Mouse (Mus musculus): Measurements from ENCODE around the gene Abca4.

Gene Abca4

DNA sequence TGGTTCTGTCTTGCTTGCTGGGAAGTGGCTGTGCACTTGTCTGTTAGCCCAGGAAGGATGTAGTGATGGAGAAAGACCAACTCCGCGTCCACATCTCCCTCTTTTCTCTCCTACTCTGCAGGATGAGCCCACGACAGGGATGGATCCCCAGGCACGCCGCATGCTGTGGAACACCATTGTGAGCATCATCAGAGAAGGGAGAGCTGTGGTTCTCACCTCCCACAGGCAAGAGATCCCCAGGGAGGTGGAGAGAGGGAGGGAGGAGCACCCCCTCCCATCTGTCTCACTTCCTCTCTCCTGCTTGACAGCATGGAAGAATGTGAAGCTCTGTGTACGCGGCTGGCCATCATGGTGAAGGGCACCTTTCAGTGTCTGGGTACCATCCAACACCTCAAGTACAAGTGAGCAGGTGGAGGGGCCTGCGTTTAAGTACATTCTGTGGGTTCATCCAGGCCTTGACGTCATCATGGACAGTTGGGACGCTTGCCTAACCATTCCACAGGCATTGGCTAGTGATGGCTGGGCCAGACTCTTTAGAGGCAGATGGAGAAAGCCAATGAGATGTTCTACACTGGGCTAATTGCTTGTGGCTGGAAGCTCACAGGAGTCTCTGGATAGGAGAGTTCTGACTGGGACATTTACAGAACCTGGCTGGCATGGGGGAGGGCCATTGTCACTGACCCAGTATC is 126.5 kb downstream of the Abca4 start:
- no peak for DNase-seq (ENCODE audit: low spot score)

DNA sequence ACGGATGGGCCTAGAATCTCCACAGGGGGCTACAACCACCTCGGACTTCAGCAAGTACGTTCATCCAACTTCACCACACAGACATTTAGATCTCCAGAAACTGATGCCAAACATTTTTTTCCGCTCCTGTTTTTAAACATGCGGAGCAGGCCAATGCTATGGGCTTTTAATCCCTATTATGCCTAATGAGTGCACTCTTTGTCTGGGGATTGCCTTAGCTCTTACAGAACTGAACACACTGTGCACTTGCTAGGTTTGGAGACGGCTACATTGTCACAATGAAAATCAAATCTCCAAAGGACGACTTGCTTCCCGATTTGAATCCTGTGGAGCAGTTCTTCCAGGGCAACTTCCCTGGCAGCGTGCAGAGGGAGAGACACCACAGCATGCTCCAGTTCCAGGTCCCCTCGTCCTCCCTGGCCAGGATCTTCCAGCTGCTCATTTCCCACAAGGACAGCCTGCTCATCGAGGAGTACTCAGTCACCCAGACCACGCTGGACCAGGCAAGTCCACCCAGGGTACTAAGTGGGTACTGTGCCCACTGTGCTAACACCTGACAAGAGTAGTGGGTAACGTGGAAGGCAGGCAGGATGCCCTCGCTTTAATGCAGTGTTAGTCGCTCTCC is 129.4 kb downstream of the Abca4 start:
- DNase-seq (ENCODE audit: low spot score) = no peak

DNA sequence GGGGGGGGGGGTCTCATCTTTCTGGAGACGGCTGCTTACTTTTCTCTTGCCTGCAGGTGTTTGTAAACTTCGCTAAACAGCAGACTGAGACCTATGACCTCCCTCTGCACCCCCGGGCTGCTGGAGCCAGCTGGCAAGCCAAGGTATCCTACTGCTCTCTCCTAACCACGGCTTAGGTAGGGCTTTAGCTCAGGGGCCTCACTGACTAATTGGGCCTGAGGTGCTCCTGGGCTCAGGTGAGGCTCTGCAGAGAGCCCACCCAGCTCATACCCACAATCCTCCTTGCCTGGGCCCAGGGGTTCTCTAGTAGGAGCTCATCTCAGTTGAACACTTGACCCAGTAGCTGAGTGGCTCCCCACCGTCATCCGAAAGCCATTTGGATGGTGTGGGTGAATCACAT is 131.8 kb downstream of the Abca4 start:
- DNase-seq (ENCODE audit: low spot score) = no peak

DNA sequence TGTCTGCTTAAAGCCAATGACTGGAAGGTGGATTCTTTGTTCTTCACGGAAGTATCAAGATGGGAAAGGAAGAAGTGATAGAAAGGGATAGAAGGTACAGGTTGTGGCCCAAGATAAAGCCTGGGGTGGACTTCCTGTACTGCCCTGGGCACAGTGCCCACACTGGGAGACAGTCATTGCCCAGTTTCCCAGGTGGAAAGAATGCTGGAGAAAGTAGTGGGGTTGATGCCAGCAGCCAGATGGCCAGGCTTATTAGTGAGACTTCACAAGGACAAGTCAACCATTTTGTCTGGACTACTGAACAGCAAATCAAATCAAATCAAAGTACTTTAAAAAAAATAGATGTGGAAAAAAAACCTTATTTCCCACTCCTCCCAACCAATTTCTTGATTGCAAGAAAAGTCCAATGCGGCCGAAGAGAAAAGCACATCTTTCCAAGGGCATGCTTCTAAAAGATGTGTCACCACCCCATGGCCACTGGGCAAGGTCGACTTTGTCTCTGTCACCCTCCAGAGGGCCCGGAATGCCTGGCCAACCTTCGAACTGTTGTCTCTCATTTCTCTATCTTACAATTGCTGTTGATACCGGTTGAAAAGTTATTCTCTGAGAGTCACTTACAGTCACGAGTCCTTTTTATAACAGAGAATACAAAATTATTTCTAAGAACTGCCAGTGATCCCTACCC is 132.6 kb downstream of the Abca4 start:
- no peak for DNase-seq (ENCODE audit: low spot score)

DNA sequence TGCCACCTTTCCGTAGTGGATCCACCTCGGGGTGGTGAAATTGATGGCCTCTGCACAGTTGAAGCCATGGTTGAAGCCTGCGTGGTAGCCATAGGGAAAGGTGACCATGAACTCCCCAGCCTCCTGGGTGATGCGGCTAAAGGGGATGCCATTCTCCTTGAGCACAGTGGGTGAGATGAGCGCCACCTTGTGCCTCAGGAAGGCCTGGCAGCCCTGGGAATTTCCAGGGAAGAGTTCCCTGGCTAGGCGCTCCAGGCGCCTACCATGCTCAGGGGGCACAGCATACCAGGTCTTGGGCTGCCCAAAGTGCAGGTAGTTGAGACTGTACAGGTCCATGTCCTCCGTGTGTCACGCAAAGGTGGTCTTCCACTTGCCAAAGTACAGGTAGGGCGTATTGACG is 139.9 kb downstream of the Abca4 start:
- no peak for DNase-seq (ENCODE audit: low spot score)

DNA sequence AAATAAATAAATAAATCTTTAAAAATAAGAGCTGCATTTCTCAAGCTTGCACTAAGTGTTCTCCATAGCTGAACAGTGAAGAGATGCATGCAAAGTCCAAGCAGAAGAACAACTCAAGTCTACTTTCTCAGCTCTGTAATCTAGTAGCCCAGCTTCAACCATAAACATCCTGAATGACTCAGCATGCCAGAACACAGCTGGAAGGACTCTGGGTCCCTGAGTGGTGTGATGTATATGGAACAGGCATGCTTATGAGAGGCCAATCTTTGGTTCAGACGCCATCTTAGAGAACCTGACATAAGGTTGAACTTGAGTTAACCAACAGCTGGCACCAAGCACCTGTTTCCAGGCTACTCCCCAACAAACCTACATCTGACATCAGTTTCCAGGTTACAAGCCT is 142.7 kb downstream of the Abca4 start:
- no peak for DNase-seq (ENCODE audit: low spot score)

DNA sequence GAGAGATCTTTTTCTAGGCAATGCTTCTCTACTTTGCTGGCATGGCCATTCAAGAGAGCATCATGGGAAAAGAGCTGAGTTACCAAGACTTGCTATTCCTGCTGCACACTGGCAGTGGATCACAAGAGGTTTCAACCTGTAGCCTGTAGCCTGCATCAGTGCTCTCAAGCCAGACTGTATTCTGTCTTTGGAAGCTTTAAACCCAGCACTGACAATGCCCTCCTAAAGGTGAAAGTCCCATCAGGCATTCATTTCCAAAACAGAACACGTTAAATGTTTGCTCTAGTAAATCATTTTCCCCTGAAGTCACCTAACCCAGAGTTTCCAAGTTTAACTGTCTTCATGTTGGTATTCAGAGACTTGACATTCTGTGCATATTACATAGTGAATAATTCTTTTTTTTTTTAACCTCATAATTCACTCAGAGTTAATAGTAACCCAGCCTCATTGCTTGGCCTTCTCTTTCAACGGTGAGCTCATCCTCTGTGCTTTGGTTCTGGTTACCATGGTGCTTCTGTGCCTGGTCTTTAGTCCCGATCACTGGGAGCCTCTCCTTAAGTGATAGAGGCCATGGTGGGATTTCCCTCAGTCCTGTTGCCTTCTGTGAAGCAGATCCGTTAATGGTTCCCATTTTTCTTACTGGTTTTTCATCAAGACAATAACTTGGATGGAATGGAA is 152.5 kb downstream of the Abca4 start:
- DNase-seq (ENCODE audit: low spot score) = no peak

DNA sequence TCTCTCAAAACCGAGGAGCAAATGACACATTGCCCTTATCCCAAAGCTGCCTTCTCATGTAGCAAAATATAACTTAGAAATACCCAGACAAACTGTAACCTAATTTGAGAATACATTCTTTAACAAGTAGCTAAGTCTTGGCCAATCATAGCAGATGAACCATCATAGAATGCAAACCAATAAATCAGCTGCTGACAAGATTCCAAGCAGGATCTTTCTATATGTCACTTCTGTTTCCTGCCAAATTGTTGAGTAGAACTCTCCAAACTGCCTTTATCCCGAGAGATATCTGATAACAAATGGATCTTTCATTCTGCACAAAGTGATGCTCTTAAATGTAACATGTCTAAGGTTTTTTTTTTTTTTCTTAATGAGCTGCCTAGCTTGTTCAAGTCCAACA is 154.3 kb downstream of the Abca4 start:
- no peak for DNase-seq (ENCODE audit: low spot score)

DNA sequence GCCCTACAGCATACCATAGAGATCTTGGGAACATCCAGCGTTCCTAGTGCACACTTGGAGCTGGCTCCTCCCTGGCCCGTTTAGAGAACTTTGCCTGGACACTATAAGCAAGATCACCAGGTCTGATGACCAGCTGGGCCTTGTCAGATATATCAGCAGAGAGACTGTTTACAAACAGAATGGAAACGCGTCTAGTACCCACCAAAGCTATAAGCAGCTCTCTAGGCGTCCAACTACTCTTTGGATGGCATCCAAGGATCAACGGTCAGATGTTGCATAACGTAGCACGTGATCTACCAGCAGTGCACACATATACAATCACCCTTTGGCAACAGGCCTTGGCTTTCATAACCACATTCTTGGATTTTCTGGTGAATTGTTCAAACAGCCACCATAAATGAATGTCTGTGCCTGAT is 154.7 kb downstream of the Abca4 start:
- peak; percentile 20 for DNase-seq (ENCODE audit: low spot score)

DNA sequence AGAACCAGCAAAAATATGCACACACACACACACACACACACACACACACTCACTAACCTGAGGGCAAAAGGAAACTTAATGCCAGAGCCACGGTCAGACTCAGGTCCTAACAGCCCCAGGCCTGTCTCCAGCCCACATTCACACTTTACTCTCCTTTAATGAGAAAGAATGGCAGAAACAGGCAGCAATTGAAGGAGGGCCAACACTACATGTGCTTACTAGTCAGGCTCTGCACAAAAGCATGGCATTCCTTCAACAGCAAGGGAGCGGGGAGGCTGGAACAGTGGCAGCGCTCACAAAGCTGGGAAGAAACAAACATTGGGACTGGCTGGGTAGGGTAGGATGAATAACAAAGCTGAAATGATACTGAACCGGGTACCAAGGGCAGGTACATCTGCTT is 155.4 kb downstream of the Abca4 start:
- no peak for DNase-seq (ENCODE audit: low spot score)

DNA sequence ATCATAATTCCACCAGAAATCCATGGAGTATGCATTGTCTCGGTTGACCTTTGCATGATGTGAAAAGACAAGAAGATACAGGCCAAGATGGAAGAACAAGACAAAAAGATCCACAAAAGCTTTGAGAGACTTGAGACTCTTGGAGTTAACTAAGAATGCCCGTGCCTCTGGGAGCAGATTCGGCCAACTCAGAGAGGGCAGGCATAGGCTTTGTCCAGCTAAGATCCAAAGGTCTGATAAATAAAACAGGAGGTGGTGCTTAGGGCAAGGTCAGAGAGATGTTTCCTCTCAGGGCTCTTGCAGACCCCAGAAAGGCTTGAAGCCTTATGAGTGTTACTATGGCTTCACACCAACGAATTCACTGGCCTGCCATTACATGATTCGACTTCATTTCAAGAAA is 155.8 kb downstream of the Abca4 start:
- DNase-seq (ENCODE audit: low spot score) = no peak

DNA sequence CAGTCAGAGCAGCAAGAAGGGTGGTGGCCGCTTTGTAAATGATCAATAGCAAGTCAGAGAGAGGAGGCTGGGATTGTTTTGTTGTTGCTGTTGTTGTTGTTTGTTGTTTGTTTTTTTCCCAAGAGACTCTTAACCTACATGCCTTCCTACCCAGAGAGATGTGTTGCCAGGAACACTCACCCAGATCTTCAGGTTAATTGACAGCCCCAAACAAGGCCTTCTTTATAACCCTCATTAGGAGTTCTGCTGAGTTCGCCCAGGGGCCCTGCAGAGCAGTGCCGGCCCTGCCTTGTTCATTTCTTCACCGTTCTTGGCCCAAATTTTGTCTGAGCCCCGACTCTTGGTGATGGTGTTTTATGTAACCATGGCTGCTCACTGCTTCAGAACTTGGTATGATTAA is 156.2 kb downstream of the Abca4 start:
- DNase-seq (ENCODE audit: low spot score) = no peak

DNA sequence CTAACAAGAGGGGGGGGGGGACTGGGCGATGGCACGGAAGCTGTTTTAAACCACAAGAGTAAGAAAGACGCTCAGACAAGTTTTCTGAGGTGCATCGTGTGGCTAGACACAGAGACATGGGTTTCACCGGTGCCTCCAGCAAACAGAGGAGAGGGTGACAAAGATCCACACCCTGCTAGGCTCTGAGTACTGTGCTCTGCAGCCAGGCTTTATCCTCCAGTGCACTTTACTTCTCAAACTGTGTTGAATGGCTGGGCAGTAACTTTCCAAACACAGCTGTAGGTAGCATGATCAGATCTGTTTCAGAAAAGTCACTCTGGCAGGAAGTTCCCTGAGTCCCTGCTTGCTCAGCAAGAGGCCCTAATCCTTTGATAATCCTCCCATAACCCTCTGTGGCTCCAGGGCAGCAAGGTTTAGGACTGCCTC is 158.1 kb downstream of the Abca4 start:
- no peak for DNase-seq (ENCODE audit: low spot score)

DNA sequence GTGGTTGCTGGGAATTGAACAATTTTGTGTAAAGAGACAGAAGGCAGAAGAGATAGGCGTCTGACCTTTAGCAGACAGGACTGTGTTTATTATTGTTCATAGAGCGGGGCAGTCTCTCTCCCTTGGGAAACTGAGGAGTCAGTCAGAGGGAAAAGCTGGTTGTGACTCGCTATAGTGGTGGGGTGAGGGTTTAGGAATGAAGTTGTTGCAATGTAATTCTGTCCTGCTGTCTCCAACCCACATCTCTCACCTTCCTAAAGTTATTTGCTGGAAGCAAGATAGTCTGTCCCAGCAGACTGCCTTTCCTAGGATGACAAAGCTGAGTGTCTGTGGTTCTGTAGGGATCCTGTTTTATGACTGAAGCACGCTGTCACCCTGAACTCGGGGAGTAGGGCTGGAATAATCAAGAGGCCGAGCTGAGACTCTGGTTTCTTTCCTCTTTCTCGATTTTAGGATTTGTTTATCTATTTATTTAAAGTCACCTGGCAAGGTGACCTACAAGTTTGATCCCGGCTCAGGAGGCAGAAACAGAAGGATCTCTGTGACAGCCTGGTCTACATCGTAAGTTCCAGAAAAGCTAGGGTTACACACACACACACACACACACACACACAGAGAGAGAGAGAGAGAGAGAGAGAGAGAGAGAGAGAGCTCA is 159.6 kb downstream of the Abca4 start:
- DNase-seq (ENCODE audit: low spot score) = no peak

DNA sequence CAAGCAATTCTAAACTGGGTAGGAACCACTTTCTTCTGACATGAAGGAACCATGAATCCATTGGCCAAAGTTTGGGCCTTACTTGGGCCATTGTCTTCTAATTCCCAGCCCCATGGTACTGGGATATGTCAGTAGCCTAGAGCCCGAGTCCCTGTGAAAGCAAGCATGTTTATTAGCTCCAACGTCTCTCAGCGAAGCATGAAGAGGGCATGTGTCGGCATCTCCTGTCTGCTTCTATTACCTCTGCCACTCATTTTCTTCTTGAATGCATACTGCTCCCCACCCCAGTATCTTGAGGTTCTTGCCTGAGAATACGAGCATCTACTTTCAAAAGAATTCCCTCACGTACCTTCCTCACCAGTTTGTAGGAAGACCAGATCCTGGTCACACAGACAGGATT is 161.5 kb downstream of the Abca4 start:
- no peak for DNase-seq (ENCODE audit: low spot score)

DNA sequence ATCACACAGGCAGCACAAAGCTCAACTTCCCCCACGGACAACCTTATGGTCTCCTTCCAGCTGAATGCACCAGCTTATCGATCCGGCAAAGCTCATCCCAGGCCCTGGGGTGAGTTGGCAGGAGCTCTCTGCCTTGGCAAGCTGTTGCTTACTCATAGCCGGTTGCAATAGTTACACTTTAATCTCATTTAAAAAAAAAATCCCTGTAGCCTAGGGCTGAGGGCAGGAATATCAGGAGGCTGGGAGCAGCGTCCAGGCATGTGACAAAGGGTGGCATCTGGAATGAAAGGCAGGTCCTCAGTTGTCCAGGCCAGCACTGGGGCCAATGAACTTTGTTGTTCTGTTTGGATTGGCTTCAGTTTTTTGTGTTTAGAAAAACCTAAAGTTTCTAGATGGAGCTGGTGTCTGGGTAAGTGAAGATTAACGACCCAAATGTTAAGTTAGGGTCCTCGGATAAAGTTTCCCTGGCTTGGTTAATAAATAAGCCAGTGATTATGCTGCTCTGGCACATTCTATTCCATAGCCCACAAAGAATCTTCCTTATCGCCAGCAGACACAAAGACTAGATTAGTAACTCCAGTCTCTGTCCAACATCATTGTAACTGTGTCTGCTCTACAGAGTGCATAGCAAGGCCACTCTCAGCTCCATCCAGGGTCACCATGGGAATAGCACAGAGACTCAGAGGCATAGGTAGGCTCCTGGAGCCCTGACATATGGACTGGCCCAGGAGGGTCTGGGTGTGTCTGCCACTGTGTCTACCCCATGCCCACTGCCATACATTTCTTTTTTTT is 162.2 kb downstream of the Abca4 start:
- no peak for DNase-seq (ENCODE audit: low spot score)

DNA sequence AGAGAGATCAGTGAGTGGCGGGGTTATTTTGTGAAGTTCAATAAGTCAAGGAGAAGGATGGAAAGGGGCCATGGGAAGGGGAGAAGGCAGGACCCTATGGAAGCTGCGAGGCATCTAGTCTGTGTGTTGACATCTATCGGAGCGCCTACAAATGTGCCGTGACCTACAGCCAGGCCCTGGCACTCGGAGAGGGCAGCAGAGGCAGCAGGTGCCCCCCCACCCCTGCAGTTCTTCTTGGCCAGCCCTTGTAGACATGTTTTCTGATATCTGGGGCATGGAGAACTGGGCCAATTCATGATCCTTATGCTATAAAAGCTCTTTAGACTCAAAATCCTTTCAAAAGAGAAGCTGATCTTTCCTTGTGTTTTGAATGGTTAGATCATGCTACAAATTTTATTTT is 163.5 kb downstream of the Abca4 start:
- no peak for DNase-seq (ENCODE audit: low spot score)

DNA sequence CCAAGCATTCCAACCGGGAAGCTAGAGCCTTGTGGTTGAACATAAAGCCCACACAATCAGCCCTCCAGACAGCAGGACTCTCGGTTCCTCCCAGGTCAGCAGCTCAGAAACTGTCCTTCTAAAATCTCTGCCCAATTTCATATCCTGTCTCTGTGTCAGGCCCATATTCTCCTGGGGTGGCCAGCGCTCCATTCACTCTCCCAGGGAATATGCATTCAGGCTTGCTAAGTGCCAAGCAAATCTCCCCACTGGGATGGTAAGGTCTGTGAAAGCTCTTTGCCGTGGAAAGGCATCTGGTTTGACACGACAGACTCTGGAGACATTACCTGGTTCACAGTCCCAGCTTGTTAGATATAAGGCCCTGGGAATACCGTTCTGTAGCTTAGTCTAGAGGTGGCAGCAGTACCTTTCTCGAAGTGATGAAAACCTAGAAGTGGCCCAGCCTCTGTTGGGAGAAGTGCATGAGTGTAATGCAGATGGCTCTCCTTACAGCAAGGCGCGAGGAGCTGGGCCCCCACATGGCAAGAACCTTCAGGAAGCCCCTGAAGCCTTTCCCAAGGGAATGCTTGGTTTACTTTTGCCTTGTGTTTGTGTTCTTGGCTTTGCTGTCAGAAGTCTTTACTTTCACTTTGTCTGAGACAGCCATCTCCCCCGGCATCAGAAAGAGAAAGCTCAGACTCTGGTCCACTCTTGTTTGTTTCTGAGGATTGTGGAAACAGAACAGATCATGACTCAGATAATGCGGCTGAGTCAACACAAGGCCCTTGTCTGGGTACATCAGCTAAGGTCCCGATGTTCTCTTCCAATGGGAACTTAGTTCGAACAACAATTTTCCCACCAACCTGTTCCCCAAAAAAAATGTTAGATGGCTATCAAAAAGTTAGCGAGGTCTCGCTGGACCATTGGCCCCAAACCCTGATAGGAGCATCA is 164.3 kb downstream of the Abca4 start:
- no peak for DNase-seq (ENCODE audit: low spot score)

DNA sequence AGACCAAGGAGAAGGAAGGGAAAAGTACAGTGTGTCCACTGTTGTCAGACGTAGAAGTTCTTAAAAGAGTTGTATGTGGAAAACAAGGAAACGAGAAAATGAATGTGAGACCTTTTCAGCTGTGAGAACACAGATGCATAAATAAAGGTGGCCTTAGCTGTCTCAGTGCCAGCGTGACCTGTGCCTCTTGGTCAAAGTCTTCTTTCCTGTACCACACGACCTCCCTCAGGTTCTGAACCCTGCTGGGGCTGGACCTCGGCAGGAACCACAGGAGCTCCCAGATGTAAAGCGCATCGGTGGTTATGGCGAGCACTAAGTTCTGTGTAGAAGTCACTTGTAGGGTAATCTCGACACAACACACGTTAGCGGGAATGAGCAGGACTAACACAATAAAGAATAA is 165.3 kb downstream of the Abca4 start:
- DNase-seq (ENCODE audit: low spot score) = no peak

DNA sequence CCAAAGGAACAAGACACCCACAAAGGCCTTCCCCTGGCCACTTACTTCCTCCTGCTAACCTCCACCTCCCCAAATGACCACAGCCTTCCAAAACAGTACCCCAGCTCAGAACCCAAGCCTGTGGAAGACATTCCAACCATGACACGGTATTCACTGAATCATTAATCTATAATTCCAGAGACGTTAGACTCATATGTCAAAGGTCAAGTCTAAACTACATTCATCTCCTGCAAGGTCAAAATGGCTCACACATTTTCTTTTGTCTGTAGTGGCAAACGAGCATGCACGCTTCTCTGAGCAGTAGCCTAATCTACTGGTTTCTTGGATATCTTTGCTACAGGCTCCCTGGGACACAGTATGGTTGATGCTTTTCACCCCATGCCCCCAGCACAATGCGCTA is 166.2 kb downstream of the Abca4 start:
- DNase-seq (ENCODE audit: low spot score) = no peak

DNA sequence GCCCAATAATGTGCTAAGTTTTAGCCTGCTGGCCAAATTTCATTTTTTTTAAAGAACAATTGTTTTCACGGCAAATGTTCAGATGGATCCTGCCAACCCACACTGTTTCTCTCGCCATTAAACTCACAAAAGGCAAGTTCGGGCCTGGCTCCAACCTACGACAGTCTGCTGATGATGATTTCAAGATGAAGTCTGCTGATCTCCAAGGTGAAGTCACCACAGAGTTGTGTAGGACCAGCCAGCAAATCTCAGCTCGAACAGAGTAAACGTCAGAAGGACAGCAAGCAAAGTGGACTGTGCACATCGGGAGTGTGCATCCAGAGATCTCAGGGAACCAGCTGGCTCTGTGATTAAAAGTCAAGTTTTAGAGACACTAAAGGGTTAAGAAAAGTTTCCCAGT is 166.6 kb downstream of the Abca4 start:
- no peak for DNase-seq (ENCODE audit: low spot score)

All from ovary, adult 18-20 months (tissue).